Mouse (Mus musculus) bone marrow macrophage, adult 2 months (primary cell): ENCODE measurements around the gene Frmd4b.

Experiments used
- CTCF ChIP-seq: IDR thresholded peaks from 2 replicates; pipeline ENCODE4 v1.5.1; 2012; ENCODE audit warnings: low read depth, mild to moderate bottlenecking, low read length, moderate library complexity
- POLR2A ChIP-seq: IDR thresholded peaks from 2 replicates; pipeline ENCODE4 v1.6.1; 2012; ENCODE audit warnings: mild to moderate bottlenecking, low read depth, low read length, borderline replicate concordance

DNA sequence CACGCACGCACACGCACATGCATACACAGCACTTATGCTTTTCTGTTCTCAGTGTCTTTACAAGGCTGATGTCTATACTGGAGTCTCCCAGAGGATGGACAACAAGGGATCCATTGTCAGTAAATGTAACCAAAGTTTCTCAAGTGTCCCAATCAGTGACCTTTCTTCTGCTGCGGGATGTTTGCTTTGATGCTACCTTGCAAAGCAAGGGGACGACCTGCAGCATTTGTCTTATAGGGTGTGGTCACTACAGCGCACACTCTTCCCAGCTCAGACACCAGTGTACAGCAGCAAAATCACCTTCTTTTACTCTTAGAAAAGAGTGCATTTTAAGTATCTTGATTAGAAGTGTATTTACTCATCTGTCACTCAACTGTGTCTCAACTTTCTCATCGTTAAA, 35.4 kb downstream of the Frmd4b start:
- TF ChIP-seq CTCF (no peak), POLR2A (no peak)
